Mouse (Mus musculus) spleen, embryonic (tissue): ENCODE measurements around the gene P2ry13.

Experiments used
- CTCF ChIA-PET: fragments of 350-600 bp; sonication (Branson Sonifier 250); formaldehyde crosslinking; loops from one replicate; lab custom pipeline; 2022; lab: Charles Lee

P2ry13 gene

GRCm38 (mm10) chr3:59203802-59204520 is 6.7 kb downstream of the P2ry13 start:
- CTCF ChIA-PET, result no interaction called here

- CTCF ChIA-PET, result no interaction called here
Measured at GRCm38 (mm10) chr3:59197329-59197948, 13.2 kb downstream of the P2ry13 start.

- CTCF ChIA-PET, result no interaction called here
Measured at GRCm38 (mm10) chr3:59194938-59195337, 15.7 kb downstream of the P2ry13 start, which contains the start of gene Gpr87. Gpr87 (minus strand) TSS chr3:59195104.

- CTCF ChIA-PET, result no interaction called here
Measured at GRCm38 (mm10) chr3:59194099-59194498, 16.6 kb downstream of the P2ry13 start.

GRCm38 (mm10) chr3:59191674-59192073 is 19.0 kb downstream of the P2ry13 start:
- CTCF ChIA-PET, result no interaction called here

GRCm38 (mm10) chr3:59187336-59187735 is 23.3 kb downstream of the P2ry13 start:
- CTCF ChIA-PET, result interaction anchor here (0.7 kb wide), 1 partner anchor 478 kb away, joined by 3 read pairs; no protein-coding TSS in a partner anchor

GRCm38 (mm10) chr3:59185662-59186061 is 25.0 kb downstream of the P2ry13 start:
- CTCF ChIA-PET, result no interaction called here

GRCm38 (mm10) chr3:59182129-59182528 is 28.6 kb downstream of the P2ry13 start:
- CTCF ChIA-PET, result no interaction called here

- CTCF ChIA-PET, result no interaction called here
Measured at GRCm38 (mm10) chr3:59181134-59181533, 29.5 kb downstream of the P2ry13 start.

- CTCF ChIA-PET, result no interaction called here
Measured at GRCm38 (mm10) chr3:59176871-59177270, 33.8 kb downstream of the P2ry13 start.

GRCm38 (mm10) chr3:59175234-59175633 is 35.4 kb downstream of the P2ry13 start:
- CTCF ChIA-PET, result interaction anchor here (0.6 kb wide), 1 partner anchor 325 kb away, joined by 3 read pairs; no protein-coding TSS in a partner anchor

GRCm38 (mm10) chr3:59174426-59175154 is 36.1 kb downstream of the P2ry13 start:
- CTCF ChIA-PET, result no interaction called here

- CTCF ChIA-PET, result no interaction called here
Measured at GRCm38 (mm10) chr3:59169921-59170627, 40.6 kb downstream of the P2ry13 start.

GRCm38 (mm10) chr3:59169215-59169614 is 41.5 kb downstream of the P2ry13 start:
- CTCF ChIA-PET, result interaction anchor here (0.5 kb wide), 1 partner anchor 815 kb away, joined by 4 read pairs; no protein-coding TSS in a partner anchor

- CTCF ChIA-PET, result interaction anchor here (0.5 to 0.7 kb wide), 2 partner anchors 91 to 814 kb away, joined by 3 to 4 read pairs; no protein-coding TSS in a partner anchor
Measured at GRCm38 (mm10) chr3:59168476-59168875, 42.2 kb downstream of the P2ry13 start.

- CTCF ChIA-PET, result interaction anchor here (0.6 kb wide), 1 partner anchor 13 kb away, joined by 5 read pairs; no protein-coding TSS in a partner anchor
Measured at GRCm38 (mm10) chr3:59167417-59168054, 43.1 kb downstream of the P2ry13 start.

- CTCF ChIA-PET, result interaction anchor here (1.0 kb wide), 1 partner anchor 40 kb away, joined by 3 read pairs; no protein-coding TSS in a partner anchor
Measured at GRCm38 (mm10) chr3:59160465-59160864, 50.2 kb downstream of the P2ry13 start.
